14 mouse cellular contexts compared by ENCODE assay signal in the genomic region with DNA sequence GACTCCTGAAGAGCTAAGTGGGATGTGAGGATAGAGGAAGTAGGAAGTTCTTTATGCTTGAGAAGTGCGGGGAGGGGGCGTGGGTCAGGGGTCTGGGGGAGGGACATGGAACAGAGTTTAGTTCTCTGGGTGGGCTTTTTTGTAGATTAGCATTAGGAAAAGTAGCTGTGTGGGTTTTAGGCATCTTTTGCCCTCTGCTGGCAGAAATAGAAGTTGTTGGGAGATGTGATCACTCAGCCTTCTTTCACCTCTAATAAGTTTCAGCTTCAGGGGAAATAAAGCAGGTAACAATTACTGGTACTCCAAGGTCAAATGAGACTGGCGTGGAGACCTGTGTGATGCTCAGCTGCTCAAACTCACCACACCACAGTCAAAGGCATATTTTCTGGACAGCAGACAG.
A peak's percentile ranks its signal among the peaks of the same experiment; 100 is the strongest.
DNase-seq lines count a peak whose midpoint lies in the region; ATAC-seq and TF ChIP-seq lines count a peak whose summit lies in the region.
"Had no signal": no experiment of that assay in that cellular context is flagged by ENCODE, and none has a peak within 500 bp of the region (broad histone marks: within the 10 kb centered on the region; RNA-seq: fewer than 3 reads in every experiment).

No protein-coding gene starts in this region.

- no peak overlapping the region for H3K27ac ChIP-seq in intestine, postnatal 0 days (ENCODE audit: low read depth, low read length)
- H3K27ac ChIP-seq in intestine, embryonic 15.5 days, result no peak overlapping the region
- no peak overlapping the region for H3K27ac ChIP-seq in limb, embryonic 10.5 days
- no peak overlapping the region for H3K27ac ChIP-seq in thymus, adult 2 months (ENCODE audit: control insufficient read depth, insufficient read depth, low read length)
- H3K27ac ChIP-seq: embryonic facial prominence, embryonic 15.5 days; forebrain, embryonic 13.5 days had no signal

- no peaks in the 10 kb centered on the region for H3K4me1 ChIP-seq in intestine, postnatal 0 days (replicated peaks; ENCODE audit: control insufficient read depth, insufficient read depth, low read length)
- no peaks in the 10 kb centered on the region for H3K4me1 ChIP-seq in intestine, embryonic 15.5 days (replicated peaks)
- no peaks in the 10 kb centered on the region for H3K4me1 ChIP-seq in E14TG2a.4 (replicated peaks; ENCODE audit: low read depth, low read length)
- peaks cover 32% of the 10 kb centered on the region for H3K4me1 ChIP-seq in limb, embryonic 10.5 days
- no peaks in the 10 kb centered on the region for H3K4me1 ChIP-seq in thymus, adult 2 months (replicated peaks; ENCODE audit: control insufficient read depth, insufficient read depth, low read length)
- H3K4me1 ChIP-seq: embryonic facial prominence, embryonic 15.5 days; forebrain, embryonic 13.5 days had no signal

- peak; percentile 43 for TF ChIP-seq CTCF in intestine, postnatal 0 days (IDR thresholded peaks at IDR 0.05; ENCODE audit: low read depth)
- 0 out of 2 replicates have a peak, but pooled peaks have one; percentile 17 for TF ChIP-seq CTCF in E14TG2a.4 (conservative IDR thresholded peaks at IDR 0.05; ENCODE audit: low read length)
- TF ChIP-seq CTCF in thymus, adult 2 months (IDR thresholded peaks at IDR 0.05; ENCODE audit: borderline replicate concordance, control insufficient read depth, extremely low read depth, insufficient read depth, low read length, poor library complexity), result no peak

- 56% methylated on average over 3 of the region's 3 CpGs for WGBS in intestine, postnatal 0 days
- 33% methylated on average over 3 of the region's 3 CpGs for WGBS in intestine, embryonic 15.5 days
- WGBS in limb, embryonic 10.5 days, result 39% methylated on average over 3 of the region's 3 CpGs
- WGBS in thymus, adult 2 months, result 58% methylated on average over 3 of the region's 3 CpGs

- no peak for ATAC-seq in intestine, postnatal 0 days
- no peak for ATAC-seq in intestine, embryonic 15.5 days
- ATAC-seq: forebrain, embryonic 13.5 days had no signal

- H3K9me3 ChIP-seq in intestine, postnatal 0 days (ENCODE audit: control insufficient read depth), result no peaks in the 10 kb centered on the region
- no peaks in the 10 kb centered on the region for H3K9me3 ChIP-seq in intestine, embryonic 15.5 days
- no peaks in the 10 kb centered on the region for H3K9me3 ChIP-seq in E14TG2a.4 (ENCODE audit: low read length)
- H3K9me3 ChIP-seq in limb, embryonic 10.5 days (replicated peaks), result no peaks in the 10 kb centered on the region
- H3K9me3 ChIP-seq: embryonic facial prominence, embryonic 15.5 days; forebrain, embryonic 13.5 days had no signal

- DNase-seq in R1 (ENCODE audit: low read depth, low spot score), result peak; percentile 3
- peak; percentile 48 for DNase-seq in limb, embryonic 10.5 days (ENCODE audit: low spot score)
- no peak for DNase-seq in thymus, adult 2 months
- DNase-seq in urinary bladder, adult 18-20 months (ENCODE audit: low spot score in 2 of 2), result no peak
- DNase-seq: cerebellum, adult 11-12 months; heart, adult 11 months; heart, postnatal 36 days; kidney, adult 11 months; left cerebral cortex, postnatal 4 days had no signal

- no peaks in the 10 kb centered on the region for H3K27me3 ChIP-seq in intestine, postnatal 0 days (replicated peaks; ENCODE audit: control insufficient read depth, insufficient read depth, low read length)
- H3K27me3 ChIP-seq in intestine, embryonic 15.5 days (replicated peaks), result no peaks in the 10 kb centered on the region
- no peaks in the 10 kb centered on the region for H3K27me3 ChIP-seq in E14TG2a.4 (ENCODE audit: insufficient read depth, low read length)
- no peaks in the 10 kb centered on the region for H3K27me3 ChIP-seq in limb, embryonic 10.5 days (ENCODE audit: low read depth, poor library complexity, severe bottlenecking)
- H3K27me3 ChIP-seq in thymus, adult 2 months (ENCODE audit: control insufficient read depth, insufficient read depth, low read length), result no peaks in the 10 kb centered on the region
- H3K27me3 ChIP-seq: embryonic facial prominence, embryonic 15.5 days; forebrain, embryonic 13.5 days had no signal

- no peak overlapping the region for H3K9ac ChIP-seq in intestine, postnatal 0 days (ENCODE audit: low read depth, low read length)
- no peak overlapping the region for H3K9ac ChIP-seq in intestine, embryonic 15.5 days
- H3K9ac ChIP-seq: embryonic facial prominence, embryonic 15.5 days; forebrain, embryonic 13.5 days had no signal

- no peak for TF ChIP-seq POLR2A in thymus, adult 2 months (IDR thresholded peaks at IDR 0.05; ENCODE audit: control insufficient read depth, extremely low read depth, insufficient read depth, low read length, poor library complexity)

- no peak overlapping the region for H3K4me3 ChIP-seq in intestine, postnatal 0 days (ENCODE audit: low read depth, low read length)
- H3K4me3 ChIP-seq in intestine, embryonic 15.5 days (replicated peaks), result no peak overlapping the region
- no peak overlapping the region for H3K4me3 ChIP-seq in E14TG2a.4 (replicated peaks; ENCODE audit: low read length)
- H3K4me3 ChIP-seq in limb, embryonic 10.5 days, result no peak overlapping the region
- H3K4me3 ChIP-seq in thymus, adult 2 months (ENCODE audit: control insufficient read depth, insufficient read depth, low read length), result no peak overlapping the region
- H3K4me3 ChIP-seq: embryonic facial prominence, embryonic 15.5 days; forebrain, embryonic 13.5 days had no signal

- no peak overlapping the region for H3K4me2 ChIP-seq in intestine, postnatal 0 days (replicated peaks; ENCODE audit: low read depth)
- no peak overlapping the region for H3K4me2 ChIP-seq in intestine, embryonic 15.5 days (replicated peaks)
- H3K4me2 ChIP-seq: embryonic facial prominence, embryonic 15.5 days; forebrain, embryonic 13.5 days had no signal

- H3K36me3 ChIP-seq in intestine, postnatal 0 days (ENCODE audit: control insufficient read depth, insufficient read depth), result no peaks in the 10 kb centered on the region
- H3K36me3 ChIP-seq in intestine, embryonic 15.5 days, result no peaks in the 10 kb centered on the region
- no peaks in the 10 kb centered on the region for H3K36me3 ChIP-seq in E14TG2a.4 (ENCODE audit: insufficient read depth, low read length)
- H3K36me3 ChIP-seq in limb, embryonic 10.5 days, result no peaks in the 10 kb centered on the region
- no peaks in the 10 kb centered on the region for H3K36me3 ChIP-seq in thymus, adult 2 months (ENCODE audit: control insufficient read depth, insufficient read depth, low read length)
- H3K36me3 ChIP-seq: embryonic facial prominence, embryonic 15.5 days had no signal

Comparison
In these comparisons a context has a peak if more than half of its experiments do, and no peak if none do; other contexts are left out.
1. DNase-seq: peak in R1 (single experiment) and limb, embryonic 10.5 days (single experiment); none in thymus, adult 2 months (single experiment) and urinary bladder, adult 18-20 months (0 of 2).